Mouse (Mus musculus): Measurements from ENCODE around the gene Mgat5.

DNA sequence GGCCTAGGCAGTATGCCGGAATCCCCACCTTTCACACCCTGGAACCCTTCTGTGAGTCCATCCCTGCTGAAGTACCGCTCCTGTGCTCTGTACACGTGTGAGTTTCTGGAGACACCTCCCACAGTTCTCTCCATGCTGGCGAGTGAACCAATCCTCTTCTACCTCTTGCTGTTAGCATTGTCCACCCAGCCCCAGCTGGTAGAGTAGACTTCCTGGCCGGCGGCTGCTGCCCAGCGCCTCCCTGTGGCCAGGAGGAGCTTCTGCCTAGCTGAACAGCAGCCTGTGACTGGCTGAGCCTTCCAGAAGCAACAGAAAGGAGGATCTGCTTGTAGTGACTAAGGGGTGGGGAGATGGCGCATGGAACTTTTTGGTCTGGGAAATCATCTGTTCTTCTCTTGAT, 279.4 kb downstream of the Mgat5 start:
- TF ChIP-seq POLR2A (IDR thresholded peaks at IDR 0.05; ENCODE audit: extremely low read depth, insufficient read depth, low read length) (no peak), CTCF (IDR thresholded peaks at IDR 0.05; ENCODE audit: low read depth, low read length) (no peak)

Measured in liver, adult 2 months (tissue).